Mouse (Mus musculus): ENCODE measurements around the gene Cryba4. TPM values are rescaled to one million over a fixed set of nuclear protein-coding genes. Genes with fewer than 3 reads are reported as not detected.
A peak's percentile ranks its signal among the peaks of the same experiment; 100 is the strongest.

Cryba4 gene
- polyA plus RNA-seq, 1 experiment from 2014 or later: 1.3 TPM

DNA sequence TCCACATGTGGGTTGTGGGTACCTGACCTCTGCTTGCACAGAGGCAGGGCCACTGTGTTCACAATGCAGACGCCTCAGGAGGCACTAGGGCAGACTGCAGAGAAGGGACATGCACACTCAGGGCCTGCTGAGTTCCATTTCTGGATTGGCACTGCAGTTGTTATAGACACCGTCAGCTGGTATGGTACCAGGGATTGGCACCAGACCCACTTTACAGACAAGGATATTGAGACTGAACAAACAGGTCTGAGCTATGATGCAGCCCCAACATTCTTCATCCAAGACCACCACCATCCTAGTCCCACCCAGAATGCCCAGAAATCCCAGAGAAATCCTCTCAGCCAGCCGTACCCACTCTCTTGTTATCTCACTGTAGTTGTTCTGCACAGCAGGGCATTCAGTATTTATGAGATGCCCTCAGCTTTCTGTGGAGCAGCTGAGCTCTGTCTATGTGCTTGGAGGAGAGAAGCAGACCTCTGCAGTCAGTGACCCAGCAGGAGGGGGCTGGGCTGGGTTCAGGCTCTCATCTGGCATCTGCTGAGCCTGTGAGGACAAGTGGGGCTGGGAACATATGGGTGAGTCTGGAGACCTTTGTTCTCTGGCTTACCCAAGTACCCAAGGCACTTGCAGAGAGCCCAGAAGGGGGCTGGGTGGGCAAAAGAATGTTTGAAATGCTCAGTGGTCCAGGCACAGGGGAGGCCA lies 13.4 kb downstream of the Cryba4 start:
- ATAC-seq: no peak
- H3K4me1 ChIP-seq (replicated peaks; ENCODE audit: control insufficient read depth, insufficient read depth, low read length): 0 out of 2 replicates have a peak, but pooled peaks cover 6% of the 10 kb centered on the region
- H3K27ac ChIP-seq (ENCODE audit: low read depth, low read length): no peak overlapping the region
- H3K27me3 ChIP-seq (replicated peaks; ENCODE audit: control insufficient read depth, insufficient read depth, low read length): no peaks in the 10 kb centered on the region
- no peaks in the 10 kb centered on the region for H3K9me3 ChIP-seq (ENCODE audit: control insufficient read depth)
- H3K4me2 ChIP-seq (replicated peaks; ENCODE audit: low read depth): no peak overlapping the region
- WGBS: 75% methylated on average over 3 of the region's 3 CpGs
- H3K36me3 ChIP-seq (ENCODE audit: control insufficient read depth, insufficient read depth): no peaks in the 10 kb centered on the region
- H3K9ac ChIP-seq (ENCODE audit: low read depth, low read length): no peak overlapping the region
- no peak overlapping the region for H3K4me3 ChIP-seq (ENCODE audit: low read depth, low read length)
- no peak for TF ChIP-seq CTCF (IDR thresholded peaks at IDR 0.05; ENCODE audit: low read depth)

DNA sequence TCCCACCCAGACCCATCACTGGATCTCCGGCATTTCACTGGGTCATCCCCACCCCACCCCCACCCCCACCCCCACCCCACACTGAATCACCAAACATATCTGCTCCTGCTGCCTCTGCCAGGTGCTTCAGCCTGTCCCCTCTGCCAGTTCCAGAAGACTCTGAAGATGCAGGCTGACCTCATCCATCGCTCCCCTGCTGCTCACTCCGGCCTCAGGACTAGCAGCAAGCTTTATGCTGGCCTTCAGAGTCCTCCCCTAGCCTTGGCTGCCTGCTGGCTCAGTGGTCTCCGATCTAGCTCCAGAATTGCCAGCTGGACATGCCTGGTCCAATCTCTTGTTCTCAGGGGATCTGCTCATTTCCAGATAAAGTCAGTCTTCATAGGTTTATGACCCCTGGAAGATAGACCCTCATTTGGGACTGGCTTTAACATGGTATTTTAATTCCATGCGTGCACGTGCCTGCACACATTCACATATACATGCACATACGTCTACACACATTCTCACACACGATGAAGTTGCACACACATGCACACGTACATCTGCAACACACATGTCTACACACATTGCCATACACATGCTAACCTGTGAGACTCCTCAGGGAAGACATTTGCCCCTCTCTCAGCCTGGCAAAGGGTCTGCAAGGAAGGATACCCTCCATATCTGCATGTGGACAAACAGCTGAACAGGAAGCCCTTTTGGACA lies 14.3 kb downstream of the Cryba4 start:
- Histone ChIP-seq H3K4me2 (replicated peaks; ENCODE audit: low read depth) (0 out of 2 replicates have a peak overlapping the region, but pooled peaks have one; percentile 4), H3K4me3 (ENCODE audit: low read depth, low read length) (no peak overlapping the region), H3K9me3 (ENCODE audit: control insufficient read depth) (no peaks in the 10 kb centered on the region), H3K9ac (ENCODE audit: low read depth, low read length) (no peak overlapping the region), H3K36me3 (ENCODE audit: control insufficient read depth, insufficient read depth) (no peaks in the 10 kb centered on the region), H3K27ac (ENCODE audit: low read depth, low read length) (no peak overlapping the region), H3K4me1 (replicated peaks; ENCODE audit: control insufficient read depth, insufficient read depth, low read length) (0 out of 2 replicates have a peak, but pooled peaks cover 3% of the 10 kb centered on the region), H3K27me3 (replicated peaks; ENCODE audit: control insufficient read depth, insufficient read depth, low read length) (no peaks in the 10 kb centered on the region)
- TF ChIP-seq CTCF (IDR thresholded peaks at IDR 0.05; ENCODE audit: low read depth): no peak
- ATAC-seq: no peak
- WGBS: 46% methylated on average over 9 of the region's 9 CpGs

DNA sequence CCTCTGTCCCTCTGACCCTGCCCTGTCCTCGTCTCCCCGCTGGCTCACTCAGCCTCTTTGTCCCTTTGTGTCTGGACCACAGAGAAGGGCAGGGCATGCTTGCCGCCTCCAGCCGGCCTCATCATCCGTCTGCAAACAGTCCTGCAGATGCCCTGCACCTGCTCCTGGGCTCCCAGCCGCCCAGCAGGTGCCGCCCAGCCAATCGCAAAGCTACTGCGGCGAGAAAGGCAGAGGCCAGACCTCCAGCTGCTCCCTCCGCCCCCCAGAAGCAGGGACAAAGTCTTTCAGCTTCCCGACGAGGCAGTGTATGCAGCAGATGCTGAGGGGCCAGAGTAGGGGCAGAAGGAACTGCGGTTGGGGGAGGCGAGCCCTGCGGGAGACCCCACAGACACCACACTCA lies 14.9 kb downstream of the Cryba4 start:
- no peak overlapping the region for H3K27ac ChIP-seq (ENCODE audit: low read depth, low read length)
- peak overlapping the region; percentile 4; the same call in 1 of the 2 replicates for H3K4me2 ChIP-seq (replicated peaks; ENCODE audit: low read depth)
- 6% methylated on average over 16 of the region's 16 CpGs for WGBS
- no peaks in the 10 kb centered on the region for H3K36me3 ChIP-seq (ENCODE audit: control insufficient read depth, insufficient read depth)
- H3K4me1 ChIP-seq (replicated peaks; ENCODE audit: control insufficient read depth, insufficient read depth, low read length): no peaks in the 10 kb centered on the region
- TF ChIP-seq CTCF (IDR thresholded peaks at IDR 0.05; ENCODE audit: low read depth): 0 out of 2 replicates have a peak, but pooled peaks have one; percentile 9
- ATAC-seq: peak; percentile 80
- H3K9me3 ChIP-seq (ENCODE audit: control insufficient read depth): no peaks in the 10 kb centered on the region
- H3K9ac ChIP-seq (ENCODE audit: low read depth, low read length): no peak overlapping the region
- H3K27me3 ChIP-seq (replicated peaks; ENCODE audit: control insufficient read depth, insufficient read depth, low read length): no peaks in the 10 kb centered on the region
- no peak overlapping the region for H3K4me3 ChIP-seq (ENCODE audit: low read depth, low read length)

DNA sequence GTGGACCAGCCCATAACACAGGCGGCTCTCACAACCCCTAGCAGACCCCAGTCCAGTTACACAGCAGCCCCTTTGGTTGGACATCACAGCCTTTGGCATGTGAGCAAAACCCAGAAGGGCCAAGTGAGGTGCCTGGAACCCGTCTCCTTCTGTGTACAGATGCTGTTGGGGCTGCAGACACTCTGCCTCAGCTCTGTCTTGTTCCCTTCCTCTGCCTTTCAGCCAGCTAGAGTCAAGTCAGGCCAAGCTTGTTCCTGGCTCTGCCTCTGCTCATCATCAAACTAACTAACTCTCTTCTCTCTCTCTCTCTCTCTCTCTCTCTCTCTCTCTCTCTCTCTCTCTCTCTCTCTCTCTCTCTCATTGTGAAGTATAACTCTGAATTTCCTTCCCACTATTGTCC lies 15.7 kb downstream of the Cryba4 start:
- no peak for TF ChIP-seq CTCF (IDR thresholded peaks at IDR 0.05; ENCODE audit: low read depth)
- no peak for ATAC-seq

DNA sequence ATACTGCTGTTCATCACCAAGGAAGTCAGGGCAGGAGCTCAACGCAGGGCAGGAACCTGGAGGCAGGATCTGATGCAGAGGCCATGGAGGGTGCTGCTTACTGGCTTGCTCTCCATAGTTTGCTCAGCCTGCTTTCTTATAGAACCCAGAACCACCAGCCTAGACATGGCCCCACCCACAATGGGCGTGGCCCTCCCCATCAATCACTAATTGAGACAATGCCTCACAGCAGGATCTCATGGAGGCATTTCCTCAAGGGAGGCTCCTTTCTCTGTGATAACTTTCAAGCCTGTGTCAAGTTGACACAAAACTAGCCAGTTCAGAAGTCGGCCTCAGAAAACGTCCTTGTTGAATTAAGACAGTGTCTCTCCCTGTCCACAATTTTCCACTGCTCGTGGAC lies 16.5 kb downstream of the Cryba4 start:
- Histone ChIP-seq H3K9me3 (ENCODE audit: control insufficient read depth) (no peaks in the 10 kb centered on the region), H3K36me3 (ENCODE audit: control insufficient read depth, insufficient read depth) (no peaks in the 10 kb centered on the region), H3K4me2 (replicated peaks; ENCODE audit: low read depth) (no peak overlapping the region), H3K27ac (ENCODE audit: low read depth, low read length) (no peak overlapping the region), H3K4me3 (ENCODE audit: low read depth, low read length) (no peak overlapping the region), H3K4me1 (replicated peaks; ENCODE audit: control insufficient read depth, insufficient read depth, low read length) (no peaks in the 10 kb centered on the region), H3K9ac (ENCODE audit: low read depth, low read length) (no peak overlapping the region), H3K27me3 (replicated peaks; ENCODE audit: control insufficient read depth, insufficient read depth, low read length) (no peaks in the 10 kb centered on the region)
- WGBS: 64% methylated on average over 5 of the region's 5 CpGs
- no peak for ATAC-seq
- no peak for TF ChIP-seq CTCF (IDR thresholded peaks at IDR 0.05; ENCODE audit: low read depth)

More for the DNA sequence above, 15.7 kb downstream of the Cryba4 start:
- Histone ChIP-seq H3K36me3 (ENCODE audit: control insufficient read depth, insufficient read depth) (no peaks in the 10 kb centered on the region), H3K4me2 (replicated peaks; ENCODE audit: low read depth) (no peak overlapping the region), H3K9me3 (ENCODE audit: control insufficient read depth) (no peaks in the 10 kb centered on the region), H3K4me1 (replicated peaks; ENCODE audit: control insufficient read depth, insufficient read depth, low read length) (no peaks in the 10 kb centered on the region), H3K4me3 (ENCODE audit: low read depth, low read length) (no peak overlapping the region), H3K27me3 (replicated peaks; ENCODE audit: control insufficient read depth, insufficient read depth, low read length) (no peaks in the 10 kb centered on the region), H3K27ac (ENCODE audit: low read depth, low read length) (no peak overlapping the region), H3K9ac (ENCODE audit: low read depth, low read length) (no peak overlapping the region)
- WGBS: 69% methylated on average over 2 of the region's 2 CpGs

DNA sequence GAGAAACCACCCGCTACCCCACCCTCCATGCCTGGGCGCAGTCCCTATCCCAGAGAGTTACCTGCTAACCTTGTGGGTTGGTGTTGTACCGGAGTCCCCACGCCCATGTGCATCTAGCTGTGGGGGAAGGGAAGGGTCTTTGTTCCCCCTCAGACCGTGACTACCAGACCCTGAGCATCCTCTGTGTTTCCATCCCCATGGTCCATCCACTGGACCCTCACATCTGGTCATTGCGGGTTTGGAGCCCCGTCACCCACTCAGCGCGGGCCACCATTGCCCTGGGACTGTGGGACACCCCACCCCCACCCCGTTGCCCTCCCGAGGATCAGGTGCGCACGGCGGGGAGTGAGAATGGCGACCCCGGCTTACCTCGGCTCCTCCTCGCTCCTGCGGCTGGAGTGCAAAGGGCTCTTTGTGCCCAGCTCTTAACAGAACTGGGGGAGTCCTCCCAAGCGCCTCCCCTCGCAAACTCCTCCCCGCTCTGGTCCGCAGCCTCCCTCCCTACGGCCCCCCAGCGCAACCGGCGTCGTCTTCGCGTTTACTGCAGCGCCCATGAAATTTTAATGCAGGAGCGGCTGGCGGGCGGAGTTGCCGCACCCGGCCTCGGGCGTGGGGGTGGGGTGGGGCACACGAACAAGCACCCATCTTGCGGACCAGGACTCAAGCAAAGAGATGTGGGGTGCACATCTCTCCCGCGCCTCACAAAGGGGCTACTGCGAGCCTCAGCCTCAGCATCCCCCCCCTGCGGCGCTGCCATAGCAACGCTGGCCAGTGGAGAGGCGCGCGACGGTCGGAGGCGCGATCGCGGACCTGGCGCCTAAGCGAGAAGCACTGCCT lies 23.9 kb downstream of the Cryba4 start:
- Histone ChIP-seq H3K27ac (ENCODE audit: low read depth, low read length) (no peak overlapping the region), H3K36me3 (ENCODE audit: control insufficient read depth, insufficient read depth) (no peaks in the 10 kb centered on the region), H3K4me3 (ENCODE audit: low read depth, low read length) (peak overlapping the region; percentile 21), H3K4me1 (replicated peaks; ENCODE audit: control insufficient read depth, insufficient read depth, low read length) (peaks cover 4% of the 10 kb centered on the region; the same call in 1 of the 2 replicates), H3K27me3 (replicated peaks; ENCODE audit: control insufficient read depth, insufficient read depth, low read length) (peaks cover 41% of the 10 kb centered on the region), H3K4me2 (replicated peaks; ENCODE audit: low read depth) (peak overlapping the region; percentile 37), H3K9ac (ENCODE audit: low read depth, low read length) (no peak overlapping the region), H3K9me3 (ENCODE audit: control insufficient read depth) (no peaks in the 10 kb centered on the region)
- 1% methylated on average over 57 of the region's 57 CpGs for WGBS
- no peak for ATAC-seq
- no peak for TF ChIP-seq CTCF (IDR thresholded peaks at IDR 0.05; ENCODE audit: low read depth)
